Mouse (Mus musculus) left cerebral cortex, postnatal 10 days (tissue): ENCODE data around the gene Polr2b. TPM values are rescaled to one million over a fixed set of nuclear protein-coding genes. Genes with fewer than 3 reads are reported as not detected.

Experiments
- microRNA-seq: library from miRNA; unstranded; fragments of <30 nt; microRNA quantifications from one replicate; pipeline ENCODE4 v1.2.0, GENCODE M21; 2022
- total RNA-seq, 2 experiments: library from RNA; stranded (reverse); gene quantifications; 2 replicates each; pipeline ENCODE4 v1.2.3; 2021

Polr2b gene
- total RNA-seq, 2 experiments from 2014 or later = 50.9 to 54.2 TPM

Small RNA genes within 50 kb of the gene (microRNA-seq; reads per million reads assigned to microRNA genes)
- not detected for gene Mir5098

Other genes starting within 250 kb of the Polr2b start
- gene Hopx, start 195.0 kb upstream of the Polr2b start, total RNA-seq = 10 to 100 TPM; 20.5 to 23.1 TPM
- not detected for gene Spink2, start 98.7 kb upstream of the Polr2b start, total RNA-seq
- 1 to 10 TPM; 4.2 to 5.0 TPM for gene Rest, start 44.7 kb upstream of the Polr2b start, total RNA-seq
- gene Noa1, start 63 bp upstream of the Polr2b start, total RNA-seq = 10 to 100 TPM; 23.3 to 27.5 TPM
- gene Igfbp7, start 97.9 kb downstream of the Polr2b start, total RNA-seq = 10 to 100 TPM; 53.8 to 54.4 TPM